Mouse (Mus musculus) embryonic facial prominence, embryonic 15.5 days (tissue): ENCODE measurements around the gene Prss33. TPM values are rescaled to one million over a fixed set of nuclear protein-coding genes. Genes with fewer than 3 reads are reported as not detected.

Experiments used
- ATAC-seq: fragments of 200-750 bp; cut with Nextera tagmentation; 2 replicates; pipeline ENCODE4 v1.8.0; 2017; ENCODE audit warnings: low read depth, moderate TSS enrichment; ENCODE audit not compliant: insufficient number of reproducible peaks, low FRiP score, low TSS enrichment
- H3K27ac ChIP-seq: fragments of 300-500 bp; sonication (generic); replicated peaks from 2 replicates; pipeline ENCODE4 v1.5.1; 2015; ENCODE audit warnings: mild to moderate bottlenecking, inconsistent platforms
- H3K27me3 ChIP-seq: fragments of 300-500 bp; sonication (generic); 2 replicates; pipeline ENCODE4 v1.6.1; 2015; ENCODE audit warnings: inconsistent platforms
- H3K36me3 ChIP-seq: fragments of 300-500 bp; sonication (generic); 2 replicates; pipeline ENCODE4 v1.6.1; 2015; ENCODE audit warnings: mild to moderate bottlenecking, inconsistent platforms
- H3K4me1 ChIP-seq: fragments of 300-500 bp; sonication (generic); 2 replicates; pipeline ENCODE4 v1.6.1; 2015; ENCODE audit warnings: inconsistent platforms
- H3K4me2 ChIP-seq: fragments of 300-500 bp; sonication (generic); replicated peaks from 2 replicates; pipeline ENCODE4 v1.6.1; 2015; ENCODE audit warnings: mild to moderate bottlenecking, inconsistent platforms
- H3K4me3 ChIP-seq: fragments of 300-500 bp; sonication (generic); replicated peaks from 2 replicates; pipeline ENCODE4 v1.5.1; 2015; ENCODE audit warnings: mild to moderate bottlenecking, inconsistent platforms
- H3K9ac ChIP-seq: fragments of 300-500 bp; sonication (generic); 2 replicates; pipeline ENCODE4 v1.6.1; 2015; ENCODE audit warnings: inconsistent platforms
- H3K9me3 ChIP-seq: fragments of 300-500 bp; sonication (generic); replicated peaks from 2 replicates; pipeline ENCODE4 v1.6.1; 2016; ENCODE audit warnings: inconsistent platforms
- microRNA-seq: library from miRNA; unstranded; fragments of <30 nt; microRNA quantifications from one replicate; pipeline ENCODE4, GENCODE M21; 2016; ENCODE audit warnings: borderline number of aligned reads
- polyA plus RNA-seq: library from polyadenylated mRNA; unstranded; fragments of >200 nt; fragmentation: Nextera tagmentation; extraction: Ambion mirVana; gene quantifications from 2 replicates; pipeline ENCODE4 v1.2.1, GENCODE M21; 2015

The Prss33 gene
- polyA plus RNA-seq, 1 experiment from 2014 or later = 0.85 TPM

DNA sequence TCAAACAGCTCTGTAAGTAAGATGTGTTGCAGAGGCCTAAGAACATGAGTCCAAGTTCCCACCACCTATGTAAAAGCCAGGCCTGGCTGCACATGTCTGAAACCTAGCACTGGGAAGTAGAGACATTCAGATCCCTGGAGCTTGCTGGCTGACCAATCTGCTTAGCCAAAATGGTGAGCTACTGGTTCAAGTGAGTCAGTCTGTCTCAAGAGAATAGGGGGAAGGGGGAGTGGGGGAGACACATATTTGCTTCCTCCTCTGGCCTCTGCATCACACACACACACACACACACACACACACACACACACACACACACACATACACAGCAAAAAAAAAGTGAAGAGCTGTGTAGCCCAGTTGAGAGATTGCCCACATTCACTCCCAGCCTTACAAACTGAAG lies 52.5 kb downstream of the Prss33 start:
- H3K27me3 ChIP-seq = no peaks in the 10 kb centered on the region
- H3K4me2 ChIP-seq = no peak overlapping the region
- ATAC-seq = no peak
- H3K4me3 ChIP-seq = no peak overlapping the region
- H3K9ac ChIP-seq = no peak overlapping the region
- no peaks in the 10 kb centered on the region for H3K9me3 ChIP-seq
- H3K4me1 ChIP-seq = peaks cover 11% of the 10 kb centered on the region
- H3K27ac ChIP-seq = no peak overlapping the region
- no peaks in the 10 kb centered on the region for H3K36me3 ChIP-seq

Small RNA genes within 50 kb of the gene (microRNA-seq; reads per million reads assigned to microRNA genes)
- gene Mir5125 = 1.2 reads per million

Other genes with a start within 250 kb of the Prss33 start
- 13.4 and 14.1 TPM in 2 replicates for gene Zfp13, start 236.6 kb downstream of the Prss33 start, polyA plus RNA-seq
- 0.08 and 0.14 TPM in 2 replicates for gene Zscan10, start 235.2 kb downstream of the Prss33 start, polyA plus RNA-seq
- 0.76 and 0.81 TPM in 2 replicates for gene Mmp25, start 190.8 kb downstream of the Prss33 start, polyA plus RNA-seq
- 15.8 and 17.0 TPM in 2 replicates for gene Bicdl2, start 175.6 kb downstream of the Prss33 start, polyA plus RNA-seq
- 95.7 and 102 TPM in 2 replicates for gene Hcfc1r1, start 162.5 kb downstream of the Prss33 start, polyA plus RNA-seq
- 42.2 and 42.9 TPM in 2 replicates for gene Thoc6, start 162.2 kb downstream of the Prss33 start, polyA plus RNA-seq
- gene Tnfrsf12a, start 158.6 kb downstream of the Prss33 start, polyA plus RNA-seq = 29.5 and 33.2 TPM in 2 replicates
- 19.8 and 20.2 TPM in 2 replicates for gene Cldn6, start 156.8 kb downstream of the Prss33 start, polyA plus RNA-seq
- gene Cldn9, start 152.0 kb downstream of the Prss33 start, polyA plus RNA-seq = 13.8 and 18.3 TPM in 2 replicates
- 1.0 and 1.1 TPM in 2 replicates for gene 1520401A03Rik, start 113.3 kb downstream of the Prss33 start, polyA plus RNA-seq
- gene Pkmyt1, start 109.7 kb downstream of the Prss33 start, polyA plus RNA-seq = 49.6 and 55.8 TPM in 2 replicates
- gene Paqr4, start 95.2 kb downstream of the Prss33 start, polyA plus RNA-seq = 20.9 and 27.2 TPM in 2 replicates
- 36.8 and 38.2 TPM in 2 replicates for gene Kremen2, start 90.2 kb downstream of the Prss33 start, polyA plus RNA-seq
- gene Flywch1, start 64.5 kb downstream of the Prss33 start, polyA plus RNA-seq = 71.9 and 72.1 TPM in 2 replicates
- 38.3 and 44.0 TPM in 2 replicates for gene Flywch2, start 50.0 kb downstream of the Prss33 start, polyA plus RNA-seq
- gene Srrm2, start 45.5 kb downstream of the Prss33 start, polyA plus RNA-seq = 489 and 525 TPM in 2 replicates
- gene Elob, start 6.9 kb downstream of the Prss33 start, polyA plus RNA-seq = 1,038 and 1,104 TPM in 2 replicates
- 0.12 TPM in 1 of 2 replicates, not detected in the other for gene Prss32, start 7.8 kb upstream of the Prss33 start, polyA plus RNA-seq
- gene Prss41, start 8.1 kb upstream of the Prss33 start, polyA plus RNA-seq = 1.8 and 2.0 TPM in 2 replicates
- not detected in 2 replicates for gene Prss21, start 32.0 kb upstream of the Prss33 start, polyA plus RNA-seq
- gene Dcpp1, start 44.8 kb upstream of the Prss33 start, polyA plus RNA-seq = 3.1 TPM in 1 of 2 replicates, not detected in the other
- not detected in 2 replicates for gene Dcpp2, start 44.8 kb upstream of the Prss33 start, polyA plus RNA-seq
- gene Dcpp3, start 81.4 kb upstream of the Prss33 start, polyA plus RNA-seq = 1.0 and 6.6 TPM in 2 replicates
- gene Sbp, start 105.6 kb upstream of the Prss33 start, polyA plus RNA-seq = not detected in 2 replicates
- not detected in 2 replicates for gene Sbpl, start 119.2 kb upstream of the Prss33 start, polyA plus RNA-seq
- gene Prss30, start 144.5 kb upstream of the Prss33 start, polyA plus RNA-seq = 0.18 TPM in 1 of 2 replicates, not detected in the other
- gene Prss22, start 162.0 kb upstream of the Prss33 start, polyA plus RNA-seq = 3.2 and 3.4 TPM in 2 replicates
- gene Prss27, start 202.1 kb upstream of the Prss33 start, polyA plus RNA-seq = 4.6 and 4.9 TPM in 2 replicates
- 62.1 and 64.5 TPM in 2 replicates for gene Kctd5, start 237.4 kb upstream of the Prss33 start, polyA plus RNA-seq